Mouse (Mus musculus) midbrain, embryonic 12.5 days (tissue): ENCODE results near the gene Skap2. TPM values are rescaled to one million over a fixed set of nuclear protein-coding genes. Genes with fewer than 3 reads are reported as not detected.

Experiments used
- ATAC-seq: fragments of 200-750 bp; cut with Nextera tagmentation; 2 replicates; pipeline ENCODE4 v1.8.0; 2017; ENCODE audit warnings: low read depth, moderate TSS enrichment, moderate library complexity; ENCODE audit not compliant: low FRiP score
- H3K27ac ChIP-seq: fragments of 300-500 bp; sonication (generic); replicated peaks from 2 replicates; pipeline ENCODE4 v1.5.1; 2016; ENCODE audit warnings: mild to moderate bottlenecking
- H3K27me3 ChIP-seq: fragments of 300-500 bp; sonication (generic); 2 replicates; pipeline ENCODE4 v1.6.1; 2016; ENCODE audit warnings: mild to moderate bottlenecking
- H3K36me3 ChIP-seq: fragments of 300-500 bp; sonication (generic); 2 replicates; pipeline ENCODE4 v1.6.1; 2016
- H3K4me1 ChIP-seq: fragments of 300-500 bp; sonication (generic); 2 replicates; pipeline ENCODE4 v1.6.1; 2016
- H3K4me2 ChIP-seq: fragments of 300-500 bp; sonication (generic); replicated peaks from 2 replicates; pipeline ENCODE4 v1.6.1; 2016; ENCODE audit warnings: mild to moderate bottlenecking, moderate library complexity
- H3K4me3 ChIP-seq: fragments of 300-500 bp; sonication (generic); 2 replicates; pipeline ENCODE4 v1.5.1; 2016; ENCODE audit warnings: mild to moderate bottlenecking
- H3K9ac ChIP-seq: fragments of 300-500 bp; sonication (generic); replicated peaks from 2 replicates; pipeline ENCODE4 v1.6.1; 2016; ENCODE audit warnings: mild to moderate bottlenecking, moderate library complexity
- H3K9me3 ChIP-seq: fragments of 300-500 bp; sonication (generic); 2 replicates; pipeline ENCODE4 v1.6.1; 2016; ENCODE audit warnings: mild to moderate bottlenecking
- WGBS: fragments of 180-500 bp; shearing (Covaris S2); methylation state at CpG from one replicate; pipeline ENCODE4 v1.1.7; 2016; 5-methylcytosine and 5-hydroxymethylcytosine counted together
- polyA plus RNA-seq: library from polyadenylated mRNA; unstranded; fragments of >200 nt; fragmentation: Nextera tagmentation; extraction: Ambion mirVana; gene quantifications from 2 replicates; pipeline ENCODE4 v1.2.1, GENCODE M21; 2016

Gene Skap2
- polyA plus RNA-seq, 1 experiment from 2014 or later = 7.9 TPM

GRCm38 (mm10) chr6:51882266-51882879, 130.0 kb downstream of the Skap2 start:
- no peak overlapping the region for H3K4me3 ChIP-seq
- no peak overlapping the region for H3K9ac ChIP-seq
- H3K27me3 ChIP-seq = peaks cover 26% of the 10 kb centered on the region
- no peaks in the 10 kb centered on the region for H3K36me3 ChIP-seq
- no peak overlapping the region for H3K27ac ChIP-seq
- no peak for ATAC-seq
- H3K4me1 ChIP-seq = peaks cover 3% of the 10 kb centered on the region; the same call in 1 of the 2 replicates
- no peak overlapping the region for H3K4me2 ChIP-seq
- H3K9me3 ChIP-seq = no peaks in the 10 kb centered on the region
- WGBS = 86% methylated on average over 17 of the region's 17 CpGs

DNA sequence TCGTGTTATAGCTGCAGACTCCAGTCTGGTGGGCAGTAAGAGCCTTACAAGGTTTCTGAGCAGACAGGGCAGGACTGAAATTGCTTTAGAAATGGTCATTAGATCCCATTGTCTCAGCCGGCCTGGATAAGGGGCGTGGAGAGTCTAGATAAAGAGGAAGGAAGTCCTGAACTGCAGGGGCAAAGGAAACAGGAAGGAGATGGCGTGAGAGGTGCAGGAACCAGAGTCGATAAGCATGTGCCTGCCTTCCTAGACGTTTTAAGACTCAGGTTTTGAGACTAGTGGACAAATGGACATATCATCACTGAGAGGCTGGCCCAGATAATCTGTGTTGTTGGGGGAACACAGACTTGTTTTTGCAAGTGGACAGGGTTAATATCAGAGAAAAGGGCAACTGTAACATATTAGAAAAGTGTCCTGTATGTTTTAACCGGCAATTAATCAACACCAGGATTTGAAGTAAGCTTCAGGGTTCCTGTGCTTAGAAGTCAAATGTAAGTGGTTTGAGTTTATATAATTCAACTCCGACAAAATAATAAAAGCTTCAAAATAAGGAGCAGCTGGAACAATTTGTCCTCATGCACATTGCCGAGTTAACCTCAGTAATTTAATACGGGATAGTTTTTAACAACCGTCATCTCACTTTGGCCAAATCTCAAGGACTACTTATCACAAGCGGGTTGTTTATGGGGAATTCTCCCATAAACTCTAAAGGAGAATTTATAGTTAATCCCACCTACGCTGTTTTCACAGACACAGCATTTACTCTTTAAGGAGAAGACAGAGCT, 131.0 kb downstream of the Skap2 start:
- Histone ChIP-seq H3K27me3 (peaks cover 33% of the 10 kb centered on the region), H3K9me3 (no peaks in the 10 kb centered on the region), H3K4me2 (no peak overlapping the region), H3K27ac (no peak overlapping the region), H3K9ac (no peak overlapping the region), H3K4me3 (no peak overlapping the region), H3K4me1 (peaks cover 3% of the 10 kb centered on the region; the same call in 1 of the 2 replicates), H3K36me3 (no peaks in the 10 kb centered on the region)
- ATAC-seq = no peak
- 72% methylated on average over 13 of the region's 13 CpGs for WGBS

DNA sequence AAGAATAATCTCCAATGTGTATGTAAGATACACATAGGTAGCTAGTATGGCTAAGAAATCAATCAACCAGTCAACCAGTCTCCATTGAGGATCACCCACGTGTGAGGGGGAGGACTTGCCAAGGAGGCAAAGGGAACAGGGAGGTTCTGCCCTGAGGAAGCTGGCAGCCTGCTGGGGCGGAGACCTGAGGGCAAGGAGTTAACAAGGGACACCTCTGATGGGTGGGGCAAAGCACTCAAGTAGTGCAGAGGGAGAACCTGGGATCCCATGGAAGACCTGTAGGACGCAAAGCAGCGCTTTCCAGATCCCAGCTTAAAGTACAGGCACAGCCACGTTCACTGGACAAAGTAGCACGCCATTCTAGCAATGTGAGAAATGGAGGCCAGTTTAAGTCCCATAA, 131.6 kb downstream of the Skap2 start:
- H3K4me2 ChIP-seq = no peak overlapping the region
- no peak overlapping the region for H3K27ac ChIP-seq
- WGBS = 62% methylated on average over 6 of the region's 6 CpGs

DNA sequence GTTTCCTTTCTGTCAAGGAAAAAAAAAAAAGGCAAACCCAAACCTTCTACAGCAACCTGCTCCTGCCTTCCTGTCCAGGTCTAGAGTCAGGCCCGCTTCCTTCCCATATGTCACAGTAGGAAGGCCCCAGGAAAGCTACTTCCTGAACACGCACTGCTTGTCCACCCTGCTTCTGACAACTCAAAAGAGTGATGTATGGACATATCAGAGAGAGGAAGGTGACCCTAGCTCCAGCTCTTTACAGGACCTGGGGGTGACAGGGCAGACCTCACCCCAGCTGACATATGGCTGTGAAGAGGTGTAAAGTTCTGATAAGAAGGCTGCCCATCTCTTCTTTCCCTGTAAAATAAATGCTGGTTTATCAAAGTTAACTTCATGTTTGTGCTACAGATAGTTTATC, 133.8 kb downstream of the Skap2 start:
- H3K4me1 ChIP-seq = peaks cover 3% of the 10 kb centered on the region
- H3K9ac ChIP-seq = no peak overlapping the region
- H3K27me3 ChIP-seq = peaks cover 36% of the 10 kb centered on the region
- H3K36me3 ChIP-seq = no peaks in the 10 kb centered on the region
- H3K27ac ChIP-seq = no peak overlapping the region
- ATAC-seq = no peak
- no peak overlapping the region for H3K4me3 ChIP-seq
- no peak overlapping the region for H3K4me2 ChIP-seq
- H3K9me3 ChIP-seq = no peaks in the 10 kb centered on the region
- 80% methylated on average over 2 of the region's 2 CpGs for WGBS

More for the DNA sequence above, 131.6 kb downstream of the Skap2 start:
- H3K9me3 ChIP-seq = no peaks in the 10 kb centered on the region
- peaks cover 3% of the 10 kb centered on the region for H3K4me1 ChIP-seq
- ATAC-seq = no peak
- no peak overlapping the region for H3K4me3 ChIP-seq
- H3K9ac ChIP-seq = no peak overlapping the region
- peaks cover 33% of the 10 kb centered on the region for H3K27me3 ChIP-seq
- no peaks in the 10 kb centered on the region for H3K36me3 ChIP-seq

GRCm38 (mm10) chr6:51876841-51877553, 135.4 kb downstream of the Skap2 start:
- no peak for ATAC-seq
- Histone ChIP-seq H3K27me3 (peaks cover 43% of the 10 kb centered on the region), H3K9me3 (no peaks in the 10 kb centered on the region), H3K27ac (no peak overlapping the region), H3K9ac (no peak overlapping the region), H3K36me3 (no peaks in the 10 kb centered on the region), H3K4me1 (no peaks in the 10 kb centered on the region; the same call in 1 of the 2 replicates), H3K4me3 (no peak overlapping the region), H3K4me2 (no peak overlapping the region)
- 78% methylated on average over 13 of the region's 13 CpGs for WGBS

- no peak for ATAC-seq
- Histone ChIP-seq H3K27ac (no peak overlapping the region), H3K4me1 (no peaks in the 10 kb centered on the region; the same call in 1 of the 2 replicates), H3K9ac (no peak overlapping the region), H3K4me3 (no peak overlapping the region), H3K9me3 (no peaks in the 10 kb centered on the region), H3K27me3 (peaks cover 41% of the 10 kb centered on the region), H3K36me3 (no peaks in the 10 kb centered on the region), H3K4me2 (no peak overlapping the region)
- WGBS = 43% methylated on average over 6 of the region's 6 CpGs
Observed at GRCm38 (mm10) chr6:51875884-51876626, 136.3 kb downstream of the Skap2 start.

GRCm38 (mm10) chr6:51874035-51874434, 138.3 kb downstream of the Skap2 start:
- peaks cover 32% of the 10 kb centered on the region for H3K27me3 ChIP-seq
- H3K4me3 ChIP-seq = no peak overlapping the region
- no peaks in the 10 kb centered on the region for H3K36me3 ChIP-seq
- no peak overlapping the region for H3K4me2 ChIP-seq
- ATAC-seq = no peak
- no peak overlapping the region for H3K9ac ChIP-seq
- 80% methylated on average over 2 of the region's 2 CpGs for WGBS
- H3K4me1 ChIP-seq = no peaks in the 10 kb centered on the region; the same call in 1 of the 2 replicates
- no peak overlapping the region for H3K27ac ChIP-seq
- H3K9me3 ChIP-seq = no peaks in the 10 kb centered on the region

DNA sequence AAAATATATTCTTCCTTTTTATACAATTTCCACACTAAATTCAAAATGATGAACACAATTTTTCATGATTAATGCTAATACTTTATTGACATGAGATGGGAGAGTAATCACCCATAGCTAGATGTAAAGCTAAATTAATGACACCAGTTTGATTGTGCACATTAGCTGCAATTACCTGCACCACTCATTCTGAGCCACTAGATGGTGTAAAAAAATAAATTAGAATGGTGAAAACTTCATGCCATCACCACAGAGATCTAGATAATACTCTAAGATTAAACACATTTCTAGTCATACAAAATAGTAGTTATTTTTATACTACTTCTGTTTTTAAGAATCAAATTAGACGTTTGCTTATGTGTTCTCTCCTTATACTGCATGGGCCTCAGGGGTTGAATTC, 141.2 kb downstream of the Skap2 start:
- WGBS = 9% methylated on average over 1 of the region's 1 CpGs
- ATAC-seq = no peak
- H3K27ac ChIP-seq = no peak overlapping the region
- no peaks in the 10 kb centered on the region for H3K36me3 ChIP-seq
- peaks cover 30% of the 10 kb centered on the region for H3K27me3 ChIP-seq
- H3K4me3 ChIP-seq = no peak overlapping the region
- no peak overlapping the region for H3K4me2 ChIP-seq
- no peaks in the 10 kb centered on the region for H3K9me3 ChIP-seq
- H3K4me1 ChIP-seq = no peaks in the 10 kb centered on the region
- H3K9ac ChIP-seq = no peak overlapping the region

DNA sequence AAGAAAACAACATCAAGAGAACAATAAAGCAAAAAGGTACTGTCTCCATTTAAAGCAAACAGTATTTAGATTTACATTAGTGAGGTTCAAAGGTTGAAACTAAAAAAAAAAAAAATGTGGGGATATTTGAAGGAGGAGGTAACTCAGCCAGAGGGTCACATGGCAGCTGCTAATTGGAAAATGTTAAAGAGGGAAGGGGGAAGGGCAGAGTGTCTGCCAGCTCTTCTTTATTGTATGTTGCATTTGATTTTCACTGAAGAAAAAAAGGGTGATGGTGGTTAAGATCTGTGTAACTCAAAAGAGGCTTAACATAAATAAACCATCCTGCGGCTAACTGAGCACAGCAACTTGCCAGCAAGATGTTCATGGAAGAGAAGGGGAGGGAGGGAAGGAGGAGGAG, 142.1 kb downstream of the Skap2 start:
- Histone ChIP-seq H3K9ac (no peak overlapping the region), H3K4me2 (no peak overlapping the region), H3K4me3 (no peak overlapping the region), H3K4me1 (no peaks in the 10 kb centered on the region), H3K27me3 (peaks cover 30% of the 10 kb centered on the region), H3K27ac (no peak overlapping the region), H3K9me3 (no peaks in the 10 kb centered on the region), H3K36me3 (no peaks in the 10 kb centered on the region)
- WGBS = 39% methylated on average over 1 of the region's 1 CpGs
- ATAC-seq = no peak

DNA sequence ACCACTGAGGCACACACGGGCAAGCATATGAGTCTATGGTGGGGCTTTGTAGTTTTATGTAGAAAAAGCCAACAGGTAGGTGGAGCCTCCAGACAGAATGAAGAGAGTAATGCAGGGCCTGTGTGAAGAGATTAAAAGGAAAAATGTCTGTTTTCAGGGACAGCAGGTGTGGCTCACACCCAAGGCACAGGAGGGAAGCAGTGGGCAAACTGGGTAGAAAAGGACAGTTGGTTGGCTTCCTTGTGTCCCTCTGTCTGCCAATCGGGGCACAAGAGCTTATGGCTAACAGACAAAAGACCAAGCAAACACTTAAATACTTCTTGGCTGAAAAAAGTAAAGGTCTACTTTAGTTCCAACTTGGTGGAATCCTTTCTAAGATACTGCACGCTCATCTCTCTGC, 145.8 kb downstream of the Skap2 start:
- Histone ChIP-seq H3K4me2 (no peak overlapping the region), H3K4me1 (no peaks in the 10 kb centered on the region), H3K27ac (no peak overlapping the region), H3K36me3 (no peaks in the 10 kb centered on the region), H3K27me3 (peaks cover 18% of the 10 kb centered on the region), H3K9ac (no peak overlapping the region), H3K4me3 (no peak overlapping the region), H3K9me3 (no peaks in the 10 kb centered on the region)
- no peak for ATAC-seq
- WGBS = 77% methylated on average over 3 of the region's 3 CpGs

GRCm38 (mm10) chr6:51863508-51863907, 148.8 kb downstream of the Skap2 start:
- WGBS = 83% methylated on average over 4 of the region's 4 CpGs
- Histone ChIP-seq H3K9me3 (no peaks in the 10 kb centered on the region), H3K27ac (no peak overlapping the region), H3K36me3 (no peaks in the 10 kb centered on the region), H3K27me3 (peaks cover 12% of the 10 kb centered on the region), H3K4me1 (0 out of 2 replicates have a peak, but pooled peaks cover 2% of the 10 kb centered on the region), H3K4me3 (no peak overlapping the region), H3K4me2 (no peak overlapping the region), H3K9ac (no peak overlapping the region)
- no peak for ATAC-seq
